Mouse (Mus musculus) gastrocnemius, postnatal 4 days (tissue): ENCODE results near the gene Slc10a7. TPM values are rescaled to one million over a fixed set of nuclear protein-coding genes. Genes with fewer than 3 reads are reported as not detected.
"Not testable (repeated sequence)": the region's sequence is repeated elsewhere in the genome, so short reads cannot be mapped to it uniquely, and the experiment has no call there.

Experiments
- DNase-seq, 2 experiments: peaks; one replicate each; pipeline ENCODE4 v3.0.0; 2021 to 2022; ENCODE audit warnings: low spot score in 2 of 2, mixed read lengths in 2 of 2
- total RNA-seq, 2 experiments: library from RNA; stranded (reverse); gene quantifications; 2 replicates each; pipeline ENCODE4 v1.2.3; 2021

The Slc10a7 gene
- total RNA-seq, 2 experiments from 2014 or later: 14.7 to 18.3 TPM

GRCm38 (mm10) chr8:78659617-78660187 is 150.6 kb downstream of the Slc10a7 start:
- DNase-seq: no peak

- DNase-seq: no peak
These were observed 155.3 kb downstream of the Slc10a7 start for GRCm38 (mm10) chr8:78664306-78664940.

- DNase-seq: no peak
These were observed 158.3 kb downstream of the Slc10a7 start for GRCm38 (mm10) chr8:78667399-78667798.

GRCm38 (mm10) chr8:78668206-78668605 is 159.1 kb downstream of the Slc10a7 start:
- no peak for DNase-seq

GRCm38 (mm10) chr8:78670241-78670640 is 161.1 kb downstream of the Slc10a7 start:
- DNase-seq: no peak

- no peak for DNase-seq
These were observed 169.5 kb downstream of the Slc10a7 start for GRCm38 (mm10) chr8:78678541-78679219.

GRCm38 (mm10) chr8:78690795-78691194 is 181.6 kb downstream of the Slc10a7 start:
- DNase-seq: no peak

GRCm38 (mm10) chr8:78698331-78698741 is 189.2 kb downstream of the Slc10a7 start:
- no peak for DNase-seq

GRCm38 (mm10) chr8:78703068-78703820 is 194.1 kb downstream of the Slc10a7 start:
- no peak for DNase-seq

- no peak for DNase-seq
These were observed 196.8 kb downstream of the Slc10a7 start for GRCm38 (mm10) chr8:78705980-78706379.

- no peak for DNase-seq
These were observed 200.9 kb downstream of the Slc10a7 start for GRCm38 (mm10) chr8:78709948-78710644.

GRCm38 (mm10) chr8:78710961-78711360 is 201.8 kb downstream of the Slc10a7 start:
- DNase-seq: no peak

GRCm38 (mm10) chr8:78714880-78715279 is 205.7 kb downstream of the Slc10a7 start:
- no peak for DNase-seq

- DNase-seq: no peak
These were observed 207.4 kb downstream of the Slc10a7 start for GRCm38 (mm10) chr8:78716546-78716945.

- DNase-seq: not testable (repeated sequence)
These were observed 208.0 kb downstream of the Slc10a7 start for GRCm38 (mm10) chr8:78717191-78717590.

- DNase-seq: no peak
These were observed 210.3 kb downstream of the Slc10a7 start for GRCm38 (mm10) chr8:78719279-78720040.

- DNase-seq: no peak
These were observed 210.9 kb downstream of the Slc10a7 start for GRCm38 (mm10) chr8:78720041-78720414.

- no peak for DNase-seq
These were observed 212.4 kb downstream of the Slc10a7 start for GRCm38 (mm10) chr8:78721576-78721975.

- DNase-seq: no peak
These were observed 213.1 kb downstream of the Slc10a7 start for GRCm38 (mm10) chr8:78722201-78722600.

- DNase-seq: no peak
These were observed 215.7 kb downstream of the Slc10a7 start for GRCm38 (mm10) chr8:78724832-78725231.
